Mouse (Mus musculus) megakaryocyte, embryonic 14.5 days (primary cell): ENCODE measurements around the gene Bms1.

Experiments used
- FLI1 ChIP-seq: IDR thresholded peaks from 2 replicates; pipeline ENCODE4 v1.6.1; 2012; ENCODE audit warnings: low read length, inconsistent platforms, mixed read lengths
- GATA1 ChIP-seq: IDR thresholded peaks from 3 replicates; pipeline ENCODE4 v1.6.1; 2012; ENCODE audit warnings: mixed read lengths, low read length, inconsistent platforms, borderline replicate concordance

DNA sequence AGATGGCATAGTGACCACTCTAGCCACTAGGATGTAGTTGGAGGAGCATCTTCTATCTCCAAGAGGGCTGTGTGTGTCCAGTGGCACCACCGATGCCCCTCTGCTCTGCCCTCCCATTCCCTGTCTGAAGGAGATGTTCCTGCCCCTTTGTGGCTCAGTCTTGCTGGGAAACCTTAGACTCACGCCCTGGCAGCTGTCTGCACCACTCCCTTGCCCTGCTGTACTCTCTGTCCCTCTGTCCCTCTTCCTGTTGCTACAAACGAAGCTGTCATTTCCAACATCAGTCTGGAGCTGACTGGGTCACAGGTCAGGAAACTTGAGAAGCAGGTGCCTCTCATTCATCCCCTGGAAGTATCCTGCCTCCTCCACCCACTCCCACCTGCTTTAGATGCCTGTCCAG is 43.8 kb downstream of the Bms1 start:
- TF ChIP-seq GATA1 (no peak), FLI1 (no peak)
